Mouse (Mus musculus): ENCODE measurements around the gene Gm3020. TPM values are rescaled to one million over a fixed set of nuclear protein-coding genes. Genes with fewer than 3 reads are reported as not detected.
"Not testable (repeated sequence)": the region's sequence is repeated elsewhere in the genome, so short reads cannot be mapped to it uniquely, and the experiment has no call there.

The Gm3020 gene
- 2.7 TPM in 2 replicates for polyA plus RNA-seq (2014; fragmentation: Nextera tagmentation; extraction: Ambion mirVana)

DNA sequence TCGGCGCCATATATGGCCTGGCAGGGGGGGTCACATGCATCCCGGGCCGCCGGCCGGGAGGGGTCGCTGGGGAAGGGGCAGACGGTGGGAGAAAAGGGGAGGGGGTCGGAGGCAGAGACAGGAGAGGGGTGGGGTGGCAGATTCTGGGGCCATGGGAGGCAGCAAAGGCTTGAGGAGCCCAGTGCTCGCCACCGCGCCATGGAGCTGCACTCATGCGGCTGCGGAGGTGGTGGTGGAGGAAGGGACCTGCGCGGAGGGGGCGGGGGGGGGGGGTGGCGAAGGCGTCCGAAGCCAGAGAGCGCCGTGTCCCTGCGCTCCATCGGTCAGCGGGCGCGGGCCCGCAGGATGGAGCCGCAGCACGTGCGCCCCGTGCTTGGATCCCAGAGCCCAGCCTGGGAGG, at the start of gene Gm3020:
Gm3020 (plus strand) TSS at position 301 of the 400 bp plus-strand sequence.
- not testable (repeated sequence) for H3K9ac ChIP-seq (ENCODE audit: low read depth, low read length); H3K36me3 ChIP-seq (ENCODE audit: control insufficient read depth, insufficient read depth, low read length); H3K4me1 ChIP-seq (replicated peaks; ENCODE audit: control insufficient read depth, insufficient read depth, low read length); DNase-seq (ENCODE audit: low spot score); H3K9me3 ChIP-seq (ENCODE audit: control insufficient read depth, low read length); H3K27ac ChIP-seq (ENCODE audit: low read depth, low read length); H3K4me2 ChIP-seq (replicated peaks; ENCODE audit: low read depth, low read length); ATAC-seq (ENCODE audit: low FRiP score); H3K4me3 ChIP-seq (ENCODE audit: low read depth, low read length); H3K27me3 ChIP-seq (ENCODE audit: control insufficient read depth, insufficient read depth, low read length)
- no CpG with 5 or more reads among the region's 32 CpGs for WGBS

DNA sequence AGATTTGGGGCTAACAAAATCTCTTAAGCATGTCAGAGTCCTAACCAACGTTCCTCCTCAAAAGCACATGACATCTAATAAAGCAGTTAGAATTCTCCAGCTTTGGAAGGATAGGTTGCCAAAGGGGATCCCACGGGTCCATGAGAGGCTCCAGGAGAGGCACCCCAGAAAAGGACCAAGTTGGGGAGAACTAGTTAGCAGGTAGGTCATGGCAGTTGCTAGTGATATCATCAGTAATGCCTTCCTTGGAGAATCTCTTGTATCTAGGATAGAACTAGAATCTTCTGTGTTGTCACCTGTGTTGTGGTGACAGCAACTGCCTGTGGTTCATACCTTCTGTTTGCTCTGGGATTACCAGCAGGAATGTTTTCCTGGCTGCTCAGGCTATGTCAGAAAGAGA, 17.6 kb upstream of the Gm3020 start, which contains the start of gene Gm3012:
Gm3012 (plus strand) TSS at position 301 of the 400 bp plus-strand sequence.
- H3K36me3 ChIP-seq (ENCODE audit: control insufficient read depth, insufficient read depth, low read length); H3K9me3 ChIP-seq (ENCODE audit: control insufficient read depth, low read length); H3K27ac ChIP-seq (ENCODE audit: low read depth, low read length); H3K9ac ChIP-seq (ENCODE audit: low read depth, low read length); H3K4me3 ChIP-seq (ENCODE audit: low read depth, low read length); H3K27me3 ChIP-seq (ENCODE audit: control insufficient read depth, insufficient read depth, low read length); H3K4me2 ChIP-seq (replicated peaks; ENCODE audit: low read depth, low read length); H3K4me1 ChIP-seq (replicated peaks; ENCODE audit: control insufficient read depth, insufficient read depth, low read length); ATAC-seq (ENCODE audit: low FRiP score); DNase-seq (ENCODE audit: low spot score): not testable (repeated sequence)
- no CpG with 5 or more reads among the region's 2 CpGs for WGBS

- not testable (repeated sequence) for H3K4me1 ChIP-seq (replicated peaks; ENCODE audit: control insufficient read depth, insufficient read depth, low read length); H3K36me3 ChIP-seq (ENCODE audit: control insufficient read depth, insufficient read depth, low read length); H3K4me2 ChIP-seq (replicated peaks; ENCODE audit: low read depth, low read length); ATAC-seq (ENCODE audit: low FRiP score); H3K9ac ChIP-seq (ENCODE audit: low read depth, low read length); H3K27ac ChIP-seq (ENCODE audit: low read depth, low read length); H3K4me3 ChIP-seq (ENCODE audit: low read depth, low read length); H3K27me3 ChIP-seq (ENCODE audit: control insufficient read depth, insufficient read depth, low read length); DNase-seq (ENCODE audit: low spot score); H3K9me3 ChIP-seq (ENCODE audit: control insufficient read depth, low read length)
- WGBS: no CpG with 5 or more reads among the region's 3 CpGs
Observed at GRCm38 (mm10) chr14:3688483-3688882, 36.7 kb downstream of the Gm3020 start, which contains the start of gene Gm3043. Gene Gm3043, plus strand, starts transcription at chr14:3688783.

Other genes starting within 250 kb of the Gm3020 start
- 2.7 TPM in 2 replicates for gene Gm10409, start 239.4 kb upstream of the Gm3020 start, polyA plus RNA-seq (2014; fragmentation: Nextera tagmentation; extraction: Ambion mirVana)
- 1.7 and 3.0 TPM in 2 replicates for gene Gm3005, start 223.9 kb upstream of the Gm3020 start, polyA plus RNA-seq (2014; fragmentation: Nextera tagmentation; extraction: Ambion mirVana)
- not detected in 2 replicates for gene Gm10408, start 202.7 kb upstream of the Gm3020 start, polyA plus RNA-seq (2014; fragmentation: Nextera tagmentation; extraction: Ambion mirVana)
- not detected in 2 replicates for gene Gm3012, start 17.5 kb upstream of the Gm3020 start, polyA plus RNA-seq (2014; fragmentation: Nextera tagmentation; extraction: Ambion mirVana)
- not detected in 2 replicates for gene Gm3043, start 36.8 kb downstream of the Gm3020 start, polyA plus RNA-seq (2014; fragmentation: Nextera tagmentation; extraction: Ambion mirVana)
- 0.64 and 1.6 TPM in 2 replicates for gene Gm3002, start 158.0 kb downstream of the Gm3020 start, polyA plus RNA-seq (2014; fragmentation: Nextera tagmentation; extraction: Ambion mirVana)
- 0.17 TPM in 1 of 2 replicates, not detected in the other for gene Gm3033, start 194.2 kb downstream of the Gm3020 start, polyA plus RNA-seq (2014; fragmentation: Nextera tagmentation; extraction: Ambion mirVana)
- gene Gm2916, start 232.1 kb downstream of the Gm3020 start, polyA plus RNA-seq (2014; fragmentation: Nextera tagmentation; extraction: Ambion mirVana): 0.20 TPM in 2 replicates